Mouse (Mus musculus): ENCODE measurements around the gene Upf1. TPM values are rescaled to one million over a fixed set of nuclear protein-coding genes. Genes with fewer than 3 reads are reported as not detected.

Gene Upf1
- polyA plus RNA-seq, 1 experiment, result 23.8 TPM

DNA sequence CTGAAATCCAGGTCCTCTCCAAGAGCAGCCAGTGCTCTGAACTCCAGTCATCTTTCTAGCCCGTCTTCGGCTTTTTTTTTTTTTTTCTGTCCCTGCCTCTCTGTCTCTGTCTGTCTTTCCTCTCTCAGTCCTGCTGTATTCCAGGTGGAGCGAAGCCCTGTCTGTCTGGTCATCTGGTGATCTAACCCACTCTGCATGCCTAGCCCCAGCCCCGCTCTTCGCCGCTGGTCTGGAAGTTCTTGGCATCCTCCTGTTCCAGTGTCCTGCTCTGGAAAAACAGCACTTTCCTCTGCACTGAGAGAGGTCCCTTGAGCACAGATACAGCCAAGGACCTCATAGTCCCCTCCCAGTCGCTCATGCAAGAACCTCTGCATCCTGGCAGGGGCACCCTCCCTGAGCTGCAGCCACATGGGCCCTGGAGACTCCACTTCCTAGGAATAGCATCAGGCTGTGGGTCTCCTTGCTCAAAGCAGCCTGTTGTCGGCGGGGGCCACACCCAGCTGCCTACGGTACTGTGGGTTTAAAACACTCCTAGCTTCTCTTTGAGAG is 8.5 kb upstream of the Upf1 start:
- Histone ChIP-seq H3K4me1 (ENCODE audit: control insufficient read depth, insufficient read depth, low read length) (no peaks in the 10 kb centered on the region), H3K4me3 (ENCODE audit: insufficient read depth, low read length) (no peak overlapping the region), H3K27ac (ENCODE audit: insufficient read depth, low read length) (no peak overlapping the region)
- TF ChIP-seq POLR2A (IDR thresholded peaks at IDR 0.05; ENCODE audit: extremely low read depth, insufficient read depth, low read length), result no peak
- no peak for TF ChIP-seq CTCF (IDR thresholded peaks at IDR 0.05; ENCODE audit: extremely low read depth, insufficient read depth, low read length)

DNA sequence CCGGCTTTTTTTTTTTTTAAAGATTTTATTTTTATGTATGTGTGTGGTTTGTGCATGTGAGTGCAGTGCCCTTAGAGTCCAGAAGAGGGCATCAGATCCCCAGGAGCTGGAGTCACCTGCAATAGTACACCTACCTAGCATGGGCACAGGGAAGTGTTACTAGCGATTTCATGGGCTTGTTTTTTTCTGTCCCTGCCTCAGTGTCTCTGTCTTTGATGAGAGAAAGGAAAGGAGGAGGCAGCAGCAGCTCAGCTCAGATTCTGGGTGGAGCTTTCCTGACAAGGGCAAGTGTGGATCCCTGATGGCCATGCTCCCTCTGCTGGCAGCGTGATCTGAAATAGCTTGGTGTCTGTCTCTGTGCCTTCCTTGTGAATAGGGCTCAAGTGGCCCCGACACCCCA is 7.7 kb upstream of the Upf1 start:
- TF ChIP-seq CTCF (IDR thresholded peaks at IDR 0.05; ENCODE audit: extremely low read depth, insufficient read depth, low read length) (no peak; the same call in 1 of the 2 replicates), POLR2A (IDR thresholded peaks at IDR 0.05; ENCODE audit: extremely low read depth, insufficient read depth, low read length) (no peak)
- Histone ChIP-seq H3K4me1 (ENCODE audit: control insufficient read depth, insufficient read depth, low read length) (no peaks in the 10 kb centered on the region), H3K4me3 (ENCODE audit: insufficient read depth, low read length) (no peak overlapping the region), H3K27ac (ENCODE audit: insufficient read depth, low read length) (no peak overlapping the region)

DNA sequence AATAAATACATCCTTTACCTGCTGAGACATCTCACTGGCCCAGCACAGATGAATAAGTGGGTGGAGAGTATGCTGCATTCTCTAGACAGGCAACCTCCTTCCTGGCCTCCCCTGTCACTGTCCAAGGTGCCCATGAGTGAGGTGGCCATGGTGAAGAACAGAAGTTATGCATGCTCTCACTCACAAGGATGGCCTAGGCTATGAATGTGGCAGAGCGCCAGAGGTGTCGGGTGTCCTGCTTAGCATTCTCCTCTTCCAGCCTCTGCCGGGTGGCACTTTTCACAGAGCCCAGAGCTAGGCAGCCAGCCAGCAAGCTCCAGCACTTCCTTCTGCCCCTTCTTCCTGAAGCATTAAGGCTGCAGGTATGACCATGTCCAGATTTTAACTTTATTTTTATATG is 6.3 kb upstream of the Upf1 start:
- H3K4me1 ChIP-seq (ENCODE audit: control insufficient read depth, insufficient read depth, low read length), result no peaks in the 10 kb centered on the region
- TF ChIP-seq CTCF (IDR thresholded peaks at IDR 0.05; ENCODE audit: extremely low read depth, insufficient read depth, low read length), result no peak
- no peak for TF ChIP-seq POLR2A (IDR thresholded peaks at IDR 0.05; ENCODE audit: extremely low read depth, insufficient read depth, low read length)
- H3K27ac ChIP-seq (ENCODE audit: insufficient read depth, low read length), result no peak overlapping the region
- H3K4me3 ChIP-seq (ENCODE audit: insufficient read depth, low read length), result no peak overlapping the region

- Histone ChIP-seq H3K27ac (ENCODE audit: insufficient read depth, low read length) (no peak overlapping the region), H3K4me1 (ENCODE audit: control insufficient read depth, insufficient read depth, low read length) (peaks cover 3% of the 10 kb centered on the region; the same call in 1 of the 2 replicates), H3K4me3 (ENCODE audit: insufficient read depth, low read length) (no peak overlapping the region)
- TF ChIP-seq CTCF (IDR thresholded peaks at IDR 0.05; ENCODE audit: extremely low read depth, insufficient read depth, low read length) (no peak), POLR2A (IDR thresholded peaks at IDR 0.05; ENCODE audit: extremely low read depth, insufficient read depth, low read length) (no peak)
Measured at GRCm38 (mm10) chr8:70356111-70356510, 3.0 kb upstream of the Upf1 start.

DNA sequence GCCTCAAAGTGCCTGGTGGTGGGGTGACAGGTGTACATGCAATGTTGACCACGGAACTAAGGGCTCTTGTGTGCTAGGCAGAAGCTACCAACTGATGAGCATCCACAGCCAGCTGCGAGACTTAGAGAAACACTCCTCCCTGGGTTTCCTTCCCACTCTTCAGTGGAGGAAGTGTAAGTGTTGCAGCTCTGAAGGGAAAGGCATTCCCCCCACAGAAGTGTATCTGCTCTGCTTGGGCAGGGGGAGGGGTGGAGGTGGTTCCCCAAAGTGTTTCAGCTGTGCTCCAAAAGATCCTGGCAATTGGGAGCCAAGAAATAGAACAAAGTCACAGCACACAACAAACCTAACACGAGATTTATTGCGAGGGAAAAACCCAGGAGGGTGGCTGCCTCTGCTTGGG is 926 bp upstream of the Upf1 start:
- Histone ChIP-seq H3K4me1 (ENCODE audit: control insufficient read depth, insufficient read depth, low read length) (peaks cover 6% of the 10 kb centered on the region; the same call in 1 of the 2 replicates), H3K27ac (ENCODE audit: insufficient read depth, low read length) (no peak overlapping the region), H3K4me3 (ENCODE audit: insufficient read depth, low read length) (peak overlapping the region; percentile 40; the same call in 1 of the 2 replicates)
- TF ChIP-seq CTCF (IDR thresholded peaks at IDR 0.05; ENCODE audit: extremely low read depth, insufficient read depth, low read length) (no peak), POLR2A (IDR thresholded peaks at IDR 0.05; ENCODE audit: extremely low read depth, insufficient read depth, low read length) (0 out of 2 replicates have a peak, but pooled peaks have one; percentile 42)

- Histone ChIP-seq H3K27ac (ENCODE audit: insufficient read depth, low read length) (no peak overlapping the region), H3K4me3 (ENCODE audit: insufficient read depth, low read length) (peak overlapping the region; percentile 40), H3K4me1 (ENCODE audit: control insufficient read depth, insufficient read depth, low read length) (peaks cover 6% of the 10 kb centered on the region; the same call in 1 of the 2 replicates)
- TF ChIP-seq POLR2A (IDR thresholded peaks at IDR 0.05; ENCODE audit: extremely low read depth, insufficient read depth, low read length), result no peak
Measured at GRCm38 (mm10) chr8:70352657-70353151, 374 bp downstream of the Upf1 start.

DNA sequence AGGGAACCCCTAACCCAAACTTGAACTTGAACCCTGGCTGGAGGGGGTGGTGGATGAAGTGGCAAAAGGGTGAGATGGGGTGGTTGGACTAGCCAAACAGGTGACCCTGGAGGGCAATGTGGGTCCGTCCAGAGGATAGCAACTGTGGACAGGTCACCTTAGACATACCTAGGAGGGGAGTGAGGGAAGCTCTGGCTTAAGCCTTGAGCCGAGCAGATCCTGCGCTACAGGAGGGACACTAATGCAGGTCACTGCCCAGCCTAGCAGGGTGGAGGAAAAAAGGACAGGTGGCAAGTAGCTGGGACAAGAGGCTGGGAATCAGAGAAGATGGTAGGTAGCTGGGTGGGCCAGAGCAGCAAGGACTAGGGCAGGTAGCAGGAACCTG is 1.1 kb downstream of the Upf1 start:
- Histone ChIP-seq H3K4me3 (ENCODE audit: insufficient read depth, low read length) (peak overlapping the region; percentile 40), H3K4me1 (ENCODE audit: control insufficient read depth, insufficient read depth, low read length) (peaks cover 6% of the 10 kb centered on the region; the same call in 1 of the 2 replicates), H3K27ac (ENCODE audit: insufficient read depth, low read length) (no peak overlapping the region)
- TF ChIP-seq CTCF (IDR thresholded peaks at IDR 0.05; ENCODE audit: extremely low read depth, insufficient read depth, low read length), result no peak
- TF ChIP-seq POLR2A (IDR thresholded peaks at IDR 0.05; ENCODE audit: extremely low read depth, insufficient read depth, low read length), result no peak

DNA sequence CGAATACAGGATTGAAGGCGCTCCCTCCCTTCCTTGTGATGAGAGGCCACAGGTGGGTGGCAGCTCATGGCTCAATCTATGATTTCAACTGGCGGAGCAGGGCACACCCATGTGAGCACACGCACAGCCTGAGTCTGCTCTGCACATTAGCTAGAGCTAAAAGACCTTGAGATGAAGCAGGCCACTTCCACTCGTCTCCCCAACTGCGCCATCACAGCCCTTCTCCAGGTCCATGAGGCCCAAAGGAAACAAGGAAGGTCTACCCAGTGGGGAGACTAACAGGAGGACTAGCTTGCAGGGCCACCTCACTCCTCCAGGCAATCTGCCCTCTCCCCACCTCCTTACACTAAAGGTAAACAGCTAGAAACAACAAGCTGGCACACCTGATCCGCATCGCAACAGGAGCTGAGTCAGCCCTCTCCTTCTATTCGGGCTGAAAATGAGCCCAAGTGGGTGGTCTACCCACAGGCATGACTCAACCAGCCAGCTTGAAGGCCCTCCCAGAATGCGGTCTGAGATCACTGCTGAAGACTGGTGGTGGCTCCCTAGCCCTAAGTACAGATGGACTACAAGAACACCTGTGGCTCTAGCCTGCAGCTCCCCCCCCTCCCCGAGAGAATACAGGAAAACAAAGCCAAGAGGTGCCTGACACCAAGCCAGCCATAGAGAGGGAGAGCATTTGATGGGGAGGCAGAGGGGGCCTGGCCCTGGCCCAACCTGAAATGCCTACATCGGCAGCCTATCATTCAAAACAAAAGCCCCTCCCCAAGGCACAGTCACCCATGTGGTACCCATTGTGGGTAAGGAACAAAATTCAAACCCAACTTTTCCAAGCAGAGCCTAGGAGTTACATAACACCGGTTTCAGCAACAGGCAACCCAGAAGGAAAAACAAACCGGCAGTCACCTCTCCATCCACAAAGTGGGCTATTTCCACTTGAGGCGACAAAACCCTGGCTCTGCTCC is 1.8 kb downstream of the Upf1 start:
- Histone ChIP-seq H3K4me1 (ENCODE audit: control insufficient read depth, insufficient read depth, low read length) (peaks cover 6% of the 10 kb centered on the region; the same call in 1 of the 2 replicates), H3K4me3 (ENCODE audit: insufficient read depth, low read length) (peak overlapping the region; percentile 40), H3K27ac (ENCODE audit: insufficient read depth, low read length) (no peak overlapping the region)
- TF ChIP-seq POLR2A (IDR thresholded peaks at IDR 0.05; ENCODE audit: extremely low read depth, insufficient read depth, low read length) (no peak), CTCF (IDR thresholded peaks at IDR 0.05; ENCODE audit: extremely low read depth, insufficient read depth, low read length) (no peak)

DNA sequence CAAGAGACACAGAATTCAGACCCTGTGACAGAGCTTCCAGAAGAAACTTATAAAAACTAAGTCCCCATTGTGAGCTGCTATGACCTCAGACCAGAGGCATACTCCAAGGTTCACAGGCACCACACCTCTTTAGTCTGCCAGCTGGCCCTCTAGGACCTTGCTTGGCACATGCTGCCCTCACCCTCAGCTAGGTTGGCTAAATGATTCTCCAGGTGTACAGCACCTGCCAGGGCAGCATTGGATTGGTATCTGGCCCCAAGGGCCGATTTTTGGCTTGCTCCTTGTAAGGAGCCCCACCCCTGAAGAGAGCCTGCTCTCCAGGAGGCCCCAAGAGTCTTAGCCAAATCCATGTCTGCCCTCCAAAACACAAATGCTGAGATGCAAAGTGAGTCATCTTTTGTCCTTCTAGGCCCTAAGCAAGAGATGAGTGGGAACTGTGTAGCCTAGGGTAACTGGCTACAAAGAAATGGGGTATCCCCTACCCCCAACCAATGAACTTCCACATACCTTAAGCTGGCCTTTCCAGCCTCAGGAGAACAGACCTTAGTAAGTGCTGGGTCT is 5.1 kb downstream of the Upf1 start:
- Histone ChIP-seq H3K27ac (ENCODE audit: insufficient read depth, low read length) (no peak overlapping the region), H3K4me3 (ENCODE audit: insufficient read depth, low read length) (no peak overlapping the region), H3K4me1 (ENCODE audit: control insufficient read depth, insufficient read depth, low read length) (peaks cover 6% of the 10 kb centered on the region; the same call in 1 of the 2 replicates)
- TF ChIP-seq CTCF (IDR thresholded peaks at IDR 0.05; ENCODE audit: extremely low read depth, insufficient read depth, low read length) (no peak), POLR2A (IDR thresholded peaks at IDR 0.05; ENCODE audit: extremely low read depth, insufficient read depth, low read length) (no peak)

Data from cortical plate, adult 2 months (tissue).